Mouse (Mus musculus) C2C12 (cell line): ENCODE results near the gene Sox1. TPM values are rescaled to one million over a fixed set of nuclear protein-coding genes. Genes with fewer than 3 reads are reported as not detected.

Experiments used
- H3K27me3 ChIP-seq: one replicate; pipeline ENCODE4 v1.6.1; 2011; ENCODE audit not compliant: control insufficient read depth, insufficient read depth, insufficient read length
- H3K36me3 ChIP-seq: one replicate; pipeline ENCODE4 v1.6.1; 2011; ENCODE audit not compliant: control insufficient read depth, insufficient read depth
- H3K4me3 ChIP-seq: one replicate; pipeline ENCODE4 v1.5.1; 2011; ENCODE audit warnings: mild to moderate bottlenecking, control low read depth; ENCODE audit not compliant: poor library complexity, insufficient read depth, severe bottlenecking
- H3K79me2 ChIP-seq: one replicate; pipeline ENCODE4 v1.6.1; 2011; ENCODE audit not compliant: control insufficient read depth, insufficient read depth
- H3K79me3 ChIP-seq: one replicate; pipeline ENCODE4 v1.6.1; 2011; ENCODE audit warnings: low read depth, control low read depth
- H3ac ChIP-seq: one replicate; pipeline ENCODE3; 2011; ENCODE audit warnings: low read depth; ENCODE audit not compliant: control insufficient read depth, insufficient read length
- CEBPB ChIP-seq: IDR thresholded peaks from one replicate; pipeline ENCODE4 v1.6.1; 2011; ENCODE audit warnings: low read depth, mild to moderate bottlenecking, control low read depth, moderate library complexity
- CTCF ChIP-seq: IDR thresholded peaks from one replicate; pipeline ENCODE4 v1.5.1; 2011; ENCODE audit not compliant: control insufficient read depth, insufficient read depth, insufficient read length
- FOSL1 ChIP-seq: IDR thresholded peaks from one replicate; pipeline ENCODE4 v1.8.0; 2011; ENCODE audit warnings: mild to moderate bottlenecking, low read length; ENCODE audit not compliant: poor library complexity, insufficient read depth, severe bottlenecking
- MAX ChIP-seq: IDR thresholded peaks from one replicate; pipeline ENCODE4 v1.6.1; 2011; ENCODE audit warnings: mild to moderate bottlenecking, control low read depth
- MYOD1 ChIP-seq: IDR thresholded peaks from one replicate; pipeline ENCODE4 v1.6.1; 2011; ENCODE audit warnings: low read depth; ENCODE audit not compliant: control insufficient read depth, insufficient read length
- MYOG ChIP-seq: IDR thresholded peaks from one replicate; pipeline ENCODE4 v1.6.1; 2011; ENCODE audit not compliant: control insufficient read depth, insufficient read length; ENCODE audit errors: extremely low read depth
- USF1 ChIP-seq: IDR thresholded peaks from one replicate; pipeline ENCODE4 v1.6.1; 2011; ENCODE audit warnings: low read depth, mild to moderate bottlenecking, control low read depth, moderate library complexity
- long read RNA-seq, 2 experiments: library from polyadenylated mRNA; unstranded; transcript quantifications; one replicate each; pipeline ENCODE4 v2.0.0; 2019 to 2020
- polyA plus RNA-seq: library from polyadenylated mRNA; unstranded; fragments of >200 nt; fragmentation: generic; extraction: Trizol; gene quantifications from one replicate; pipeline ENCODE4 v1.2.1, GENCODE M21; 2012; ENCODE audit warnings: missing spikeins

The Sox1 gene
- not detected for polyA plus RNA-seq
- long read RNA-seq, experiment 1, result 0 reads
- long read RNA-seq, experiment 2, result 0 reads

DNA sequence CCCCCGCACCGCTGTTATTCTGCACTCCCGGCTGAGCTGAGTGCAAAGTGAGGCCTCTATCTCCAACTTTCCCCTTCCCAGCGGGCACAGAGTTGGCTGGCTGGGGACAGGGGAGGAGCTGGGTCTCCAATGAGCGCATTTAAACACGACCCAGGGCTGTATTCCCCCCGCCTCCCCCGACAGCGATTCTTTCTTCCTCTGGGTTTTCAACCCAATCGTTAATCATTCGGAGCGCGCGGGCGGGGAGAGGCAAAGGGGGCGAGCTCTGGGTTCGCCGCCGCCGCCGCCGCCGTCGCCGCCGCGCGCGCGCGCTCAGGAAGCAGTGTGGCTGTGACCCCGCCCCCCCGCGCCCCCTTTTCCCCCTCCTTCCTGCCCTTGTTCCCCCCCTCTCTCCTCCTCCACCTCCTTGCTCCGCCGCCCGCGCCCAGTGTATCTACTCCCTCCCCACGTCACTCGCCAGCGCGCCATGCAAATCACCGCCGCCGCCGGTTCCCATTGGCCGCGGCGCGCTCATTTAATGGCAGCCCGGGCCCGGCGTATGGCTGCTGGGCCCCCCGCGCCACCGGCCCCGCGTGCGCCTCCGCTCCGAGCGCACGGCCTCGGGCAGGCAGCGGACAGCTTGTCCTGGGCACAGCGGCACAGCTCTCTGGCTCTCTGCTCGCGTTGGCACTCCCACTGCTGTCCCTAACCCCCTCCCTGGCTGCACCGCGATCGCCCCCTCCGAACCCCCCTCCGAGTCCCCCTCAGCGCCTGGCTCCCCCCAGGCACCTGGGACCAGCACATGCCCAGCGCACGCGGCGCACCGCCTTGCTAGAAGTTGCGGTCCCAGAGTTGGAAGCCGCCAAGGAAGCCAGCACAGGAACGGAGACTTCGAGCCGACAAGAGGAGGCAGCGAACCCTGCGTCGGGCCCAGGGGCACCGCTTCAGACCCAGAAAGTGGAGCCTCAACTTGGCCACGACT lies at the start of gene Sox1:
Sox1 (plus strand) TSS at position 225 of the 961 bp plus-strand sequence.
- Histone ChIP-seq H3K27me3 (peaks cover 66% of the 10 kb centered on the region), H3K79me3 (no peaks in the 10 kb centered on the region), H3K36me3 (no peaks in the 10 kb centered on the region), H3K4me3 (no peak within 1 kb of the TSS), H3ac (no peak within 1 kb of the TSS), H3K79me2 (no peaks in the 10 kb centered on the region)
- TF ChIP-seq MAX (no peak), USF1 (no peak), MYOG (no peak), FOSL1 (no peak), MYOD1 (no peak), CEBPB (no peak), CTCF (no peak)

- no peaks in the 10 kb centered on the region for H3K36me3 ChIP-seq
- H3K79me2 ChIP-seq, result no peaks in the 10 kb centered on the region
- no peak for TF ChIP-seq MAX
- no peak for TF ChIP-seq FOSL1
- TF ChIP-seq MYOD1, result no peak
- no peak for TF ChIP-seq MYOG
- TF ChIP-seq CTCF, result no peak
- no peak for TF ChIP-seq CEBPB
- TF ChIP-seq USF1, result no peak
- no peaks in the 10 kb centered on the region for H3K27me3 ChIP-seq
- H3K79me3 ChIP-seq, result no peaks in the 10 kb centered on the region
- H3K4me3 ChIP-seq, result no peak overlapping the region
- H3ac ChIP-seq, result no peak overlapping the region
Measured at GRCm38 (mm10) chr8:12345881-12346280, 49.2 kb upstream of the Sox1 start.

DNA sequence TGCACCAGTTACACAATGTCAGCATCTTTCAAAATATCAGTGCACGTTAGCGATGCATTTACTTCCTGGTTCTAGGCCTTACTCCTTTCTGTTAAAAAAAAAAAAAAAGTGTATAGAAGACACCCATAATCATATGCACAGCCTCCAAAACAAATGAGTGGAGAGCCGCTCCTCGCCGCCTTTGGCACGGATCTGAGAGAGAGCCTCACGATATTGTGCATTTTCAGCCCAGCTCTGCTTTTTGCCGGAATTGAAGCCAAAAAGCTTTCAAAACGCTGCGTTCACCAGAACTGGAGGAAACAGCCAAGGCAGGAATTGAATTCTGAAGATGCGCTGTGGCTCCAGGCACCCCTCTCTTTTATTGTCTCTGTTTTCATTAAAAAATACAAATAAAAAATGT lies 48.2 kb upstream of the Sox1 start:
- H3K36me3 ChIP-seq, result no peaks in the 10 kb centered on the region
- no peak overlapping the region for H3K4me3 ChIP-seq
- H3K27me3 ChIP-seq, result no peaks in the 10 kb centered on the region
- no peak overlapping the region for H3ac ChIP-seq
- no peak for TF ChIP-seq MYOD1
- no peak for TF ChIP-seq MYOG
- TF ChIP-seq MAX, result no peak
- no peak for TF ChIP-seq CEBPB
- no peak for TF ChIP-seq FOSL1
- TF ChIP-seq CTCF, result no peak
- no peak for TF ChIP-seq USF1
- H3K79me3 ChIP-seq, result no peaks in the 10 kb centered on the region
- no peaks in the 10 kb centered on the region for H3K79me2 ChIP-seq

DNA sequence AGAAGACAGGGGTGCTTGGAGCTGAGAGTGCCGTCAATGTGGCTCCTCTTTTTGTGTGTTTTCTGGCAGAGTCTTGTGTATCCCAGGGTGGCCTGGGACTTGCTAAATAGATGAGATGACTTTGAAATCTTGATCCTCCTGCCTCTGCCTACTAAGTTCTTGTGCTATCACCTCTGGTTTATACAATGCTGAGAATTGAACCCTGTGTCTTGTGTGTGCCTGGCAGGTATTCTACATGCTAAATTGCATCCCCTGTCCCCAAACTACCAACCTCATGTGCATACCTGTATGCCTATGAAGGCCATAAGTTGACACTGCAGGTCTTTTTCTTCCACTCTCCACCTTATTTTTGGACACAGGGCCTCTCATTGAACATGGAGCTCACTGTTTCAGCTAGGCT lies 46.8 kb upstream of the Sox1 start:
- H3K27me3 ChIP-seq, result no peaks in the 10 kb centered on the region
- H3K79me2 ChIP-seq, result no peaks in the 10 kb centered on the region
- no peak overlapping the region for H3K4me3 ChIP-seq
- no peak for TF ChIP-seq MYOG
- TF ChIP-seq USF1, result no peak
- TF ChIP-seq MAX, result no peak
- no peak for TF ChIP-seq MYOD1
- no peak for TF ChIP-seq FOSL1
- no peak for TF ChIP-seq CTCF
- H3K79me3 ChIP-seq, result no peaks in the 10 kb centered on the region
- H3ac ChIP-seq, result no peak overlapping the region
- H3K36me3 ChIP-seq, result no peaks in the 10 kb centered on the region

DNA sequence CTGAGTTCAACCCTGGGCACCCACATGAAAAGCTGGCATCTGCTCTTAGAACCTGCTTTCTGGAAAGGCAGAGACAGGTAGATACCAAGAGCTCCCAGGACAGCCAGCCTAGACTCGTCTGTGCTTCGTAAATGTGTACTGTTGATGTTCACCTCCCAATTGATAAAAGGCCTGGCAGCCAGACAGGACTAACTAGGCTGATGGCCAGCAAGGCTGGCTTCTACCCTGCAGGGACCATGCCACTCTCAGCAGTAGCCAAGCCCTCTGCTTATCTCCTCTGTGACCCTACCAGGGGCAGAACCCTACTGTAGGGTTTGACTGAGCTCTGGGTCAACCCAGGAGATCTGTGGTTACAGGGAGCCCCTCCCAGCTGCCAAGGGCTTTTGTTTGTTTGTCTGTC lies 45.5 kb upstream of the Sox1 start:
- Histone ChIP-seq H3K79me2 (no peaks in the 10 kb centered on the region), H3ac (no peak overlapping the region), H3K36me3 (no peaks in the 10 kb centered on the region), H3K4me3 (no peak overlapping the region), H3K79me3 (no peaks in the 10 kb centered on the region), H3K27me3 (no peaks in the 10 kb centered on the region)
- TF ChIP-seq MAX, result no peak
- no peak for TF ChIP-seq FOSL1
- TF ChIP-seq MYOD1, result no peak
- TF ChIP-seq USF1, result no peak
- no peak for TF ChIP-seq MYOG
- TF ChIP-seq CEBPB, result no peak
- TF ChIP-seq CTCF, result no peak
